Mouse (Mus musculus) ovary, postnatal 10 days (tissue): ENCODE results near the gene Lclat1.

ENCODE experiments used
- DNase-seq: peaks from one replicate; pipeline ENCODE4 v3.0.0; 2022; ENCODE audit warnings: low spot score

The Lclat1 gene

DNA sequence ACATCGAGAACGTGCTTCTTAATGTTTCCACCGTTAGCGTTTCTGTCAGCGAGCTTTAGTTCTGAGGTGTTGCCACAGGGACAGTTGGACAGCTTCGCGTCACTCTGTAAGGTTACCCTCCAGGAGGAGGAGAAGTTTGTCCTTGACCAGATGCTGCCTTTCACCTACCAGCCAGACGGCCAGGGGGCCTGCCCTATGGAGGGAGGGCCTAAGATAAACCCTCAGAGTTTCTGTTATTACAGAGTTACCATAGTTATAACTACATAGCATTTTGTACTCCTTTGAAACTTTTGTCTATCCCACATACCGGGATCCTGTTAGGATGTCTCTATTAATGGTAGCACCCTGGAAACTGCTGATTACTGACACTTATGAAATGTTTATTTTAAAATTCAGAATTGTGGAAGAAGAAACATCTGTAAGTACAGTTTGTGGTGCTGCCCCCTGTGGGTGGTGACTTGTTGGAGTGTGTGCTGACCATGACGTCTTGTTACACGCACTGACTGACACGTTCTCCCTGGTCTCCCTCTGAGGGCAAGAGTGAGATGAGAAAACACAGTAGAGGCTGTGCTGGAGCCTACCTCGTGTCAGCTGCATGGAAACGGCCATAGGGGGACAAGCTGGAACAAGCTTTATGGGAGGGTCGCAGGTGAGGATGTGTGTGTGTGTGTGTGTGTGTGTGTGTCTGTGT is 96.0 kb downstream of the Lclat1 start:
- no peak for DNase-seq

DNA sequence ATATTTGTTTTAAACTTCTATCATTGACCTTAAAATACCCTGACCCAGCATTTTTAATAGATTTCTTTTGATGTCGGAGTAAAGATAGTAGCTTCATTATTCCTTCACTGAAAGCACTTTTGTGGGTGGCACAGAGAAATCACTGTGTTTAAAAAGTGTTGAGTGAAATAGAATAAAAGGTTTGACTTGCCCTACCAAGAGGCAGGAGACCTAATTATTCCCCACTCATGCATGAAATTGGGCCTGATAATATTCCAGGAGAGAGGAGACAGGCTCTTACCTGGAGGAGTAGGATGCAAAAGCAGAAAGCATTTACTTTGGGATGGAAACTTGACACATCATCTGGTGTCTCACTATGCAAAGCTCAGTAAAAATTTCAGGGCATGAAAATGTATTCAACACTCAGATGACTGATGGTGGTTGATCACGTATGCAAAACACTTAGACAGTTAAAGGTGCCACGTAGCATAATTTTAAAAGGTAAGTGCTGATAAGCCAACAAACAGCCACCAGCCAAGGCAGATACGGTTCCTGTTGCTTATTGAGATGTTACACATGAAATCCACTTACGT is 103.3 kb downstream of the Lclat1 start:
- DNase-seq = no peak

DNA sequence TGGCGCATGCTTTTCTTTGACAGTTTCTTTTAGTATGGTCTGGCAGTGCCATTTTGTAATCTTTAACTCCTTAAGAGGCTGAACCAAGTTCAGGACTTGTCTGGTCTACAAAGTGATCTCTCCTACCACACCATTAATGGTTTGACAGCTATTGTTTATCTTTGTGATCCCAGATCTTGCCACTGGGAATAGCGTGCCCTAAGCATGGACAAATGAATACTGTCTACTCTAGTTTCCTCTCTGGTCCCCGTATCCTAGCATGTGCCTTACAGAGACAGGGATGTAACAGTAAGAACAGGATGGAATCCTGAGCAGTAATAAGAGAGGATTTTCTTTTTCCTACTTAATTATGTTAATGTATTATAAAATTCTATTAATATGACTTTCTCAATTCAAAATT is 105.0 kb downstream of the Lclat1 start:
- no peak for DNase-seq

DNA sequence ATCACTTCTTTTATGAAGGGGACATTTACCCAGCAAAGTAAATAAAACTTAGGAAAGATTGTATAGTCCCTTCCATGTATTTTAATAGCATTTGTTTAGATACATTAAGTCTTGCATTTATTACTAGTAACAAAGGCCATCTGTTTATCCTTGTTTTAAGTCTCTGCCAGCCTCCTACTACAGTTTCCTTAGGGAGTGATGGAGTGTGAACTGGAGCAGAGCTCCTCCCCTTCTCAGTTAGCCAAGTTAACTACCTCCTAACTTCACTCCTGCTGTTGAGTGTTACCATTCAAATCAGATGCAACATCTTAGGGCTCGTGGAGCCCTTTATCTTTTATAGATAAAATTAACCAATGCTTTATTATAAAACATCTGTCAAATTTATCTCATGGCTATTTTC is 105.4 kb downstream of the Lclat1 start:
- no peak for DNase-seq

DNA sequence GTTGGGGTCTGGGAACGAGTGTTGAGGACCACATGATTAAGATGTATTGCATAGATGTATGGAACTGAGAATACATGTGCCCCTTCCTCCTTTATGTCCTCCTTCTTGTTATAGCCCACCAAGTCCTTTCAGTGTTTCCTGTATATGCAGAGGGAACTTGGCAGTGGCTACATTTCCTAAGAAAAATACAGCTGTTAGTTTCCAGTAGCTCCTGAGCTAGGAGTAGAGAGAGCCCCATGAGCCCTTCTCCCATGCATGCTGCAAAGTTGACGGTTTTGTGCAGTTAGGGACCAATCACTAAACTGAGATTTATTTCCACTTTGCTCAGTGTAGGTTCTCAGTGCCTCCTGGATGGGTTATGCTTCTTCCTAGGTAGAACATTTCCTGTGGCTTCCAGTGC is 105.9 kb downstream of the Lclat1 start:
- DNase-seq = no peak

DNA sequence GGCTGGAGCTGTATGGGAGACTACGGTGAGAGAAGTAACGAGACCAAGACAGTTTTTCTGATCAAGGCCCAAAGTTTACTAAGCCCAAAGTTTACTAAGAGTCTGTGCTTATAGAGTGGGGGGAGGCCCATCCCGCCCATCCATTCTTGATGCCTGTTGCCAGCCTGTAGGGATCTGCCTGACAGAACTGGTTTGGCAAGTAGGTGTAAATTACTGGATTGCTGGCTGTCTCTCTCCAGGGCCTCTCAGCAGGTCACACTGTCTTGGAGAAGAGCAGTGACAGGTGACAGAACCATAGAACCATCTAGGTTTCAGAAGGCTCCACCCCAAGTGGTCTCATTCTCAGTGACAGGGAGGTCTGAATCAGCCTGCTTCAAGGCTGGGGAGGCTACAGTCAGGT is 109.5 kb downstream of the Lclat1 start:
- no peak for DNase-seq

DNA sequence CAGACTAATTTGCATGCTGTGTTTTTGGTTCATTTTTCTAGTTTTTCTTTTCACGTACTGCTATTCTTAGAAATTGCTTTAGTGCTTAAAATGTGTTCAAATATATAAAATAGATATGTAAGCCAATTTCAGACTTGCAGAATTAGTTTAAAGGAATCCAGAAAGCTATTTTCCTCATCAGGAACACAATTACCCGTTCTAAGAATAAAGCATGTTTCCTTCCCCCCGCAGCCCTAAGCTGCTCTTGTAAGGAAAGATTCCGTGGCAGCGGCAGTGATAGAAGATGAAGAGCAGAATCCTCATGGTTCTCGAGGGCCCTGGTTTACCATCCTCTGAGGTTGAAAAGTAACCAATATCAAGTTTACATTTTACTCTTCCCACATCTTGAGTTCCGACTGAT is 113.0 kb downstream of the Lclat1 start:
- DNase-seq = no peak

DNA sequence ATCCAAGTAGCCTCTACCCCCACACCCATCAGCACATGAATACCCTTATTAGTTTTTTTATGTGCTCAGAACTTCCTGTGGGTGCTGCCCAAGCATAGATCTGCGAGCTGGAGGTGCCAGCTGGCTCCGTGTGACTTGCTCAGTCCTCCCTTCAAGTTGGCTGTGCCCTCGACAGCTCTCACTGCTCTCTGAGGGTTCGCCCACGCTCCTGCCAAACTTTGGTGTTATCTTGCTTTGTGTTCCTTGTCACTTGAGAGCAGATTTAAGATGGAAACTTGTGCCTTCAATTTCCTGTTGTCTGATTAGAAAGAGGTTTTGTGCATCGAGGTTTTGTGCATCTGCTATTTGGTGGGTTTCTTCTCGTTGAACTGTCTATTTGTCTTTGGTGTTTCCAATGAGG is 114.3 kb downstream of the Lclat1 start:
- no peak for DNase-seq

DNA sequence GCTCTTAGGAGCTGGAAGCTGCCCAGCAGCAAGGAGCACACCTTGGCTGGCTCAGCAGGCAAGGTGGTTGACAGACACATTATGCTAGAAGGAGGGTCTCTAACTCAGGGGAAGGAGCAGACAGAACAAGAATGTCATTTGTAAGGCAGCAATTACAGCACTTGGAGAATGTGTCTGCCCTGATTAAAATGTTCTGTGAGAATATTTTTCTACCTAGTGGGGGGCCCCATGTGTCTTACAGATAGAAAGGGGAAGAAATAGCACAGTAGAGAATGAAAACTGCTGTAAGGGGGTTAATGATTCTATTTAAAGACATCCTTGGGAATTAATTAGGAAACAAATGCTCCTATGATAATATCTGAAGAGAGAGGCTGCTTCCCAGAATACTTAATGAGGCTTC is 117.7 kb downstream of the Lclat1 start:
- DNase-seq = no peak

DNA sequence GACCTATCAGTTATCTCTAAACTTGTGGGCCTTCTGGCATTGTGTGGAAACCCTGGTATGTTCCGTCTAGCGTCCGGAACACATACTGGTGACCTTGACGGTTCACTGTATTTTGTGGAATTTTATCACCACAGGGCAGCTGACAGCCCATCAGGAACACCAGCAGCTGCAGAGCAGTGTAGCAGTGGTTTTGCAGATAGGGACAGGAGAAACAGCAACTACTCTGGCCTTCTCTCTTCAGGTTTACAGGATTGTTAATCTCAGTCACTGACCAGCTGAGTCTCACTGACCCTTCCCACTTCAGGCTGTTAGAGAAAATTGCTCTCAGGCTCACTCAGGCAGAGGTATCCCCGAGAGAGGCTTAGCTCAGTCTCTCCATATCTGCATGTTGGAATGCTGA is 118.2 kb downstream of the Lclat1 start:
- no peak for DNase-seq

DNA sequence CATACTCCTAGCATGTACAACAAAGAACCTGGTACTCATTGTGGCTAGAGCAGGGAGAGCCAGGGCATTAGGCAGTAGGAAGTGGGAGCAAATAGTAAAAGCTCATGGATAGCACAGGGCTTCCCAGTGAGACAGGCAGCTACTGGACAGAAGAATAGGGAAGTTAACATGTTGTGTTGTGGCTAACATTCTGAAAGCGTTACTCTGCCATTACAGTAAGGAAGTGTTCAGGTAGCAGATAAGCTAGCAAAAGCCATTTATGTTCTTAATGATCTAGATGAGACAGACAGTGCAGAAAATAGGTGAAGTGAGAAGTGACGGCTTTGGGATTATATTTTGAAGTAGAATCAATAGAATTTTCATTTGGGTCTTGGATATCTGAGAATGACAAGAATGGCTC is 118.8 kb downstream of the Lclat1 start:
- DNase-seq = no peak

DNA sequence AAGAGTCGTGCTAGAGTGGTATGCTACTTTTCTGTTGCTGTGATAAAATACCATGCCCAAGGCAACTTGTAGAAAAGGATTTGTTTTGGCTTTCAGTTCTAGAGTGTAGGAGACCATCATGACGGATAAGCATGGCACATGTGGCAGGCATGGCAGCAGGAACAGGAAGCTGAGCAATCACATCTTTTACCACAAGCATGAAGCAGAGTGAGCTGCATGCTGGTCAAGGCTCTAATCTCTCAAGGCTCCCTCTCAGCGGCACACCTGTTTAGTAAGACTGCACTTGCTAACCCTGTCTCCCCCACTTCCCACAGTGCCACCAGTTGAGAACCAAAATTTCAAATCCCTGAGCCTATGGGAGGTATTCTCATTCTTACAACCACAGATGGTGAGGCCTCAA is 119.6 kb downstream of the Lclat1 start:
- no peak for DNase-seq

DNA sequence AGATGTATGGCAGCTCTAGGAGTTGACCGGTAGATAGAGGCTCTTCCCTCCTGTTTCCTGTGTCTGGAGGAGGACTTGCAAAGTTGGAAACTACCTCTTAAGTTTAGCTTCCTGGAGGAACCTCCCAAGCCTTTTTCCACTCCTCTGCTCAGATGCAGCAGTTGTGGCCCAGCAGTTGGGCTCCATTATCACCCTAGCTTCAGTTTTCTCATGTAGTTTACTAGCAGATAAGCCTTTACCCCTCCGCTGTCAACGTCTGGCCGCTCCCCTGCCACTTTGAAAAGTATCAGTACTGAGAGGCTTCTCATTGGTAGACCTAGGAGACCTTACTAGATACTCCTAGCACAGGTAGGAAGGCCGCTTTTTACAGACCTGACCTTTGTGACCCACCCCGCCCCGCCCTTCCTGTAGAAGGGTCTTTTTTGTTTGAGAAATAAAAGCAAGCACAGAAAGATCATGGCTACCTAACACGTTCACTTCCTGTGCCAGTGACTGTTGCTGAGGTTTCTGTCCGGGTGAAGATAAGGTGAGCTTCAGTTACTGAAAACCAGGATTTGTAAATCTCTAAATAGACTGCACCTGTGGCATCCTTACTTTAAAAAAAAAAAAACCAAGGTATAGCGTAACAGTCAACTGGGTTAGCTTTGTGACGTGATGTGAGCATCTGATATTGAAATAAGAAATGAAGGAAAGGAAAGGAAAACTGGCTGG is 121.8 kb downstream of the Lclat1 start:
- DNase-seq = no peak

DNA sequence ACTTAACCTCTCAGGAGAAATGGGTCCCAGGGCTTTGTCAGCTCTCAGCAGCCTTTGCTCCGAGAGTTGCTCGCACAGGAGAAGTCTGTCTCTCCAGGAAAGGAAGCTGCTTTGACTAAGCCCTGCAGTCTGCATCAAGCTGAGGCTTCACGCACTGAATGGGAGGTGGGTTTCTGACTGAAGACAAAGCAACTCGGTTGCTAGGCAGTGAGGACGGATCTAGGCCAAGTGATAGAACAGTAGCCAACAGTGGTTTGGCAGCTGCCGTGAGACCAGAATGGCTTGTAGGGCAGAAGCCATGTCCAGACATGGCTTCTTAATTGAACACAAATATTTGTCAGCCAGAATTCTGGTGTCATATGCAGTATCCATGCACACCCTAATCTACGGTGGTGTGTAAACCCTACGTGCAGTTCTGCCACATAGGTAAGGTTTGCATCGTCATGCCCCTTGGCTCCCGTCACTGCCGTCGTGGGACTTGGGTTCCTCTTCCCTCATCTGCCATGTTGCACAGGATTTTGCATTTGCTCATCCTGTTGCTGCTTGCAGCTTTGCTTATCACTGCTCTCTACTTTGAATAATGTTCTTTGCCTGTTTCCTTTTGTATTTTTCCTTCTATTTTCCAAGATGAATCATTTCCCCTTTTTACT is 122.7 kb downstream of the Lclat1 start:
- no peak for DNase-seq

DNA sequence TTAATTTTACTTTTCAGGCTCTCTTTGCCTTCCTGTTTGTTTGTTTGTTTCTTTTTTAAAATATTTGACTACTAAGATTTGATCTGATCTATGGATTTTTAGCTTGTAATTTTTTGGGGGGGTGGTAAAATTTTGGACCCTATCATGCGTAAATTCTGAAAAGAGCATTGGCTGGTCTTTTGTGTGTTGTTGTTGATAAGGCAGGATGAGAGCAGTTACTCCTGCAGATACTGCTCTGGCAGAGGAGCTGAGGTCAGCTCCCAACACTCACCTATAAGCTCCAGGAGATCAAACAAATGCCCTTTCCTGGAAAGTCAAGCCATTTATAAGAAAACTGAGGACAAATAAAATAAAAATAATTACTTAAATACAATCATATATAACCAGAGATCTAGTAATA is 123.6 kb downstream of the Lclat1 start:
- DNase-seq = no peak

DNA sequence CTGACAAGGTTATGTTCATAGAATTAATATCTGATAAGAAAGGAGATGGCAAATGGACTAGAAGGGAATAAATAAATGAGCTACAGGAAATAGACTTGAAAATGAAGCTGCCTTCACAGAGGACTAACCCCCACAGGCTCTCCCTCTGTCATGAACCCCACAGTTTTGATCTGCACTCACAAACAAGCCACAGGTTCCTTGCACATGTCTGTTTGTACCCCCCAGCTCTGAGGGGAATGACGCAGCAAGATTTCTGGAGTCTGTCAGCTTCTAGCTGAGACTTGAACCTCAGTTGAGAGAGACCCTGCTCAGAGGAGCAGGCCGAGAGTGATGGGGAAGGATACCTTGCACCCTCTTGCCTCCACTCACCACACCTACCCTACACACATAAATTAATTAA is 124.8 kb downstream of the Lclat1 start:
- no peak for DNase-seq

DNA sequence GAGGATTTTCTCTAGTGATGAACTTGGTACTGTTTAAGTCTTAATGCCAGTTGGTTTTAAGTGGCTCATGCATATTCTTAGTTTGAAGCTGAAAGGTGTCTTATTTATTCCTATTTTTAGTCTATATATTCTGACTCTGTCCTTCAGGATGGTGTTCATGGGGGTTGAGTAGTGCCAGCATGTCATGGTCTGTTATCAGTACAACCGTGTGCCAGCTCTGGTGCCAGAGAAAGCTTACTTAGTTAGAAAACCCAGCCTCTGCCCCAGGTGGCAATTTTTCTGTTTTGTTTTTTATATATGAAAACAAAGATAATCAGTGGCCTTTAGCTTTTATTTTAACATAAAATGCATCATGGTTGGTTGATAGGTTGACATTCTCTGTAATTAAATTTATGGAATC is 126.2 kb downstream of the Lclat1 start:
- no peak for DNase-seq

DNA sequence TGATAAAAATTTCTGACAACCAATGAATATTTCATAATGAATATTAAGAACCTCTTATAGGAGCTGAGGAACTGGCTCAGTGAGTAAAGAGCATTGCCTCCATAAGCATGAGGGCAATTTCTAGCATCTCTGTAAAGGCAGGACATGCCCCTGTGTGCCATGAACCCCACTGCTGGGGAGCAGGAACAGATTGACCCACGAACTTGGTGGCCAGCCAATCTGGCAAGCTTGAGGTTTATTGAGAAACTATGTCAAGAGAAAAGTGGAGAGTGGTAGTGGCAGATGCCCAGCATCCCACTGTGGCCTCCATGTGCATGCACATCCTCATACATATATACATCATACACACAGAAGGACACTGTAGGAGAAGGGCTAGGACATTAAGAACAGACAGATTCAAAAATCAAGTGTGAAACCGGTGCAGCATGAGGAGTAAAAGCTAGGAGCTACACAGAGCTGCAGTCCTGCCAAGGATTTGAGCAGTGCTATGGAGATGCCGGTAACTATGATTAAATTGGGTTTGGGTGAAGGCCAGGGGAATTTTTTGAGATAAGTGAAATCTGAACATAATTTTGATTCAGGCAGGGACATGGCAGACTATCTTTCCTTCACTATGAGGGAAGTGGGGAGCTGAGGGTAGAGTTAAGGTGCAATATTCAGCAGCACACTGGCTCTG is 129.5 kb downstream of the Lclat1 start:
- DNase-seq = no peak

DNA sequence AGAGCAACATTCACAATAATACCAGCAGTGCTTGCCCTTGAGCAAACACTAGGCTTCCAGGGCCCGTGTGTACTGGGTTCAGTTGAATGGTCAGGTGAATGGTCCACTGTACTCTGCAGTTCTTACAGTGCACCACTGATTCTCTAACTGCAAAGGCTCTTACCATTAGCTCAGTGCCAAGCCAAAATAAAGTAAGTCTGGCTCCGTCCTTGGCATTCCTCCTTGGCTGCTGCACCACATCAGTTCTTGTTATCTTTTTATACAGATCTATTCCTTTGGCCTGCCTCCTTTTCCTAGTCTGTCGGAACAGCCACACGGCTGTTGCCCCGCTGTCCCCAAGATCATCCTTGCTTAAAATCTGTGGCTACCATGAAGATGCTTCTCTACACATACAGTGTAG is 130.7 kb downstream of the Lclat1 start:
- DNase-seq = no peak

DNA sequence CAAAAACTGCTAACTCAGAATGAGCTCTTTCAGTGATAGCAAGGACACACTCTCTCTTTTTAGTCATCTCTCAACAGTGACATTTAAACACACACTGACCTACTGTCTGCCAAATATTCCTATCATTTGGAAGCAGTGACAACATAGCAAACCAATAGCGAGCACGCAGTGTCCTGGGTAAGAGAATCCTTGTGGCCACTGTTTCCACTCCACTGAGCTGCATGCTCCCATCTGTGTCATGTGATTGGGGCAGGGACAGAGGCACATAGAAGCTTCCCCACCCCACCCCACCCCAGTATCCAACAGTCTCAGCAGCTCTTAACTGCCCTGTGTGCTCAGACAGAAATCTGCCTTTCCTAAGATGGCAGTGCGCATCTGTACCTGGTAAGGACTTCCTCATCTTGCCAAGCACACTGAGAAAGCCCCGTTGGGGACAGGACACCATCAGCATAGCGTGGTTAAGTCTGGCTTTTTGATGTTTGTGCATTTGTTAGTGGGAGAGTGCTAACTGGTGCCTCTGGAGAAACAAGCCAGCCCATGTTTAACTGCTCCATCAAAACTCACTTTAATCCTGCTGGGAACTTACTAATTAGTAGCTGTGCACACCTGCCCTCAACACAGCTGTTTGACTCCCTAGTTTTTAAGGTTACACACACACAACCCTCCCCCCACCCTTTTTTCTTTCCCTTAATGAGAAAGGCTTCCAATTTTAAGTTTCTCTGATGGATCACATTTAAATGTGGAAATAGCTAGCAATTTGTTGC is 133.5 kb downstream of the Lclat1 start:
- DNase-seq = no peak

DNA sequence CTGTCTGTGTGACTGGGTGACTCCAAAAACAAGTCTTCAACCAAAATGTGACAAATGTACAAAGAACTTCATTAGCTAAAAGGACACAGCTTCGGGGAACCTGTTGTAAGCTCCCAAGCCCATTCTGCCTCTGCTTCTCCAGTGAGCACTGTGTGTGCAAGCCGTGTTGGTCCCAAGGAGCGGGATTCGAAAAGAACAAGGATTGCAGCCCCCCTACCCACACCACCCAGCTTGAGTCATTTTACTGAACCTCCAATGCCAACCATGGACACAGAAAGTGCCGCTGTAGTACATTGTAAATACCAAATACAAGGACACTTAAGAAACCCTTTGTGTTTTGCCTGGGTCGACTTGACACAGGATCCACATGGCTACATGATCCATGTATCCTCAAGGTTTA is 135.9 kb downstream of the Lclat1 start:
- DNase-seq = no peak

DNA sequence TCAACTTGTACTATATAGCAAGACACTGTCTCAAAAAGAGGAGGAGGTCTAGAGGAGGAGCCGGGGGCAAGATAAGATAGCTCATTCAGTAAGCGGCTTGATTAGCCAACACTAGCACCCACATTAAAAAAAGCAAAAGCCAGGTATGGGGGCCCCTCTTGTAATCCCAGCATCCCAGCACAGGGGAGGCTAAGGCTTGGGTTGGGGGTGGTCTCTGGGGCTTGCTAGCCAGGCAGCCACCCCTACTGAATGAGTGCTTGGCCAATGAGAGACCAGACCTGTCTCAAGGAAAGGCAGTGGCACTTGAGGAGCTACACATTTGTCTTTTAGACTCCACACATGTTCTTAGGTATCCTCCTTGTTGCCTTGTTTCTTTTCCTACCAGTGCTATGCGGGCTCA is 136.8 kb downstream of the Lclat1 start:
- no peak for DNase-seq
